Mouse (Mus musculus) MEL (cell line): Measurements from ENCODE around the gene Pxt1. TPM values are rescaled to one million over a fixed set of nuclear protein-coding genes. Genes with fewer than 3 reads are reported as not detected.

Experiments used
- DNase-seq: peaks from one replicate; pipeline ENCODE4 v3.0.0; 2011; ENCODE audit warnings: low read depth, low spot score
- H3K27ac ChIP-seq: 2 replicates; pipeline ENCODE4 v1.5.1; 2012; ENCODE audit warnings: low read depth, mild to moderate bottlenecking, control low read depth, low read length, moderate library complexity; ENCODE audit not compliant: control insufficient read depth
- H3K27me3 ChIP-seq, 2 experiments: fragments of 150-350 bp in 1 of 2; sonication (generic) in 1 of 2; 2 replicates each; pipeline ENCODE4 v1.6.1; 2012; ENCODE audit warnings: low read length in 2 of 2, mild to moderate bottlenecking in 2 of 2, improper control_type of control experiment in 1 of 2, moderate library complexity in 1 of 2; ENCODE audit not compliant: insufficient read depth in 2 of 2, control insufficient read depth in 1 of 2
- H3K36me3 ChIP-seq, 2 experiments: 2 replicates each; pipeline ENCODE4 v1.6.1; 2012 to 2014; ENCODE audit warnings: low read length in 2 of 2, improper control_type of control experiment in 1 of 2, inconsistent platforms in 1 of 2, mild to moderate bottlenecking in 1 of 2; ENCODE audit not compliant: insufficient read depth in 2 of 2, control insufficient read depth in 1 of 2
- H3K4me1 ChIP-seq, 2 experiments: fragments of 150-350 bp in 1 of 2; sonication (generic) in 1 of 2; 2 replicates each; pipeline ENCODE4 v1.6.1; 2012; ENCODE audit warnings: low read length in 2 of 2, improper control_type of control experiment in 1 of 2, mild to moderate bottlenecking in 1 of 2; ENCODE audit not compliant: insufficient read depth in 2 of 2, control insufficient read depth in 1 of 2
- H3K4me3 ChIP-seq, 2 experiments: fragments of 150-350 bp in 1 of 2; sonication (generic) in 1 of 2; 2 replicates each; pipeline ENCODE4 v1.5.1; 2012; ENCODE audit warnings: low read depth in 2 of 2, low read length in 2 of 2, mild to moderate bottlenecking in 2 of 2, moderate library complexity in 2 of 2, control low read depth in 1 of 2, improper control_type of control experiment in 1 of 2; ENCODE audit not compliant: control insufficient read depth in 1 of 2, insufficient read depth in 1 of 2
- H3K79me2 ChIP-seq: 2 replicates; pipeline ENCODE4 v1.6.1; 2012; ENCODE audit warnings: mild to moderate bottlenecking, low read length, moderate library complexity; ENCODE audit not compliant: control insufficient read depth, poor library complexity, insufficient read depth
- H3K9ac ChIP-seq: 2 replicates; pipeline ENCODE4 v1.6.1; 2012; ENCODE audit warnings: low read depth, mild to moderate bottlenecking, control low read depth, low read length, moderate library complexity; ENCODE audit not compliant: control insufficient read depth, poor library complexity, severe bottlenecking
- H3K9me3 ChIP-seq: fragments of 150-350 bp; sonication (generic); replicated peaks from 2 replicates; pipeline ENCODE4 v1.6.1; 2012; ENCODE audit warnings: mild to moderate bottlenecking, low read length, improper control_type of control experiment, moderate library complexity; ENCODE audit not compliant: insufficient read depth
- BHLHE40 ChIP-seq: IDR thresholded peaks from 2 replicates; pipeline ENCODE4 v1.6.1; 2012; ENCODE audit warnings: low read depth, mild to moderate bottlenecking, inconsistent platforms, low read length, improper control_type of control experiment, borderline replicate concordance
- CHD1 ChIP-seq: IDR thresholded peaks from 2 replicates; pipeline ENCODE4 v1.6.1; 2012; ENCODE audit warnings: low read depth, mild to moderate bottlenecking, inconsistent platforms, low read length, improper control_type of control experiment
- CHD2 ChIP-seq: IDR thresholded peaks from 2 replicates; pipeline ENCODE4 v1.6.1; 2011; ENCODE audit warnings: low read length, improper control_type of control experiment
- CTCF ChIP-seq, 3 experiments: IDR thresholded peaks in 2 of 3; conservative IDR thresholded peaks in 1 of 3; 2 replicates each; pipeline ENCODE4 v1.5.1; 2011 to 2012; ENCODE audit warnings: low read length in 3 of 3, low read depth in 2 of 3, mild to moderate bottlenecking in 2 of 3, improper control_type of control experiment in 1 of 3, inconsistent platforms in 1 of 3, mixed read lengths in 1 of 3, moderate library complexity in 1 of 3; ENCODE audit not compliant: control insufficient read depth in 1 of 3, insufficient read depth in 1 of 3, poor library complexity in 1 of 3, severe bottlenecking in 1 of 3
- E2F4 ChIP-seq: IDR thresholded peaks from 2 replicates; pipeline ENCODE4 v1.6.1; 2011; ENCODE audit warnings: low read depth, low read length, improper control_type of control experiment, borderline replicate concordance
- EP300 ChIP-seq, 2 experiments: IDR thresholded peaks; 2 replicates each; pipeline ENCODE4 v1.6.1; 2011; ENCODE audit warnings: improper control_type of control experiment in 2 of 2, low read length in 2 of 2, low read depth in 1 of 2, mild to moderate bottlenecking in 1 of 2
- ETS1 ChIP-seq: IDR thresholded peaks from 2 replicates; pipeline ENCODE4 v1.6.1; 2012; ENCODE audit warnings: low read depth, mild to moderate bottlenecking, inconsistent platforms, low read length, improper control_type of control experiment, moderate library complexity
- GABPA ChIP-seq: IDR thresholded peaks from 2 replicates; pipeline ENCODE4 v1.6.1; 2012; ENCODE audit warnings: low read depth, mild to moderate bottlenecking, inconsistent platforms, low read length, improper control_type of control experiment, moderate library complexity
- GATA1 ChIP-seq: IDR thresholded peaks from 2 replicates; pipeline ENCODE4 v1.6.1; 2011; ENCODE audit warnings: low read depth, low read length, improper control_type of control experiment
- HCFC1 ChIP-seq: IDR thresholded peaks from 2 replicates; pipeline ENCODE4 v1.6.1; 2012; ENCODE audit warnings: low read depth, mild to moderate bottlenecking, inconsistent platforms, low read length, improper control_type of control experiment, moderate library complexity
- JUND ChIP-seq: IDR thresholded peaks from 2 replicates; pipeline ENCODE4 v1.6.1; 2011; ENCODE audit warnings: low read depth, mild to moderate bottlenecking, improper control_type of control experiment, low read length
- MAFK ChIP-seq: IDR thresholded peaks from 2 replicates; pipeline ENCODE4 v1.6.1; 2011; ENCODE audit warnings: low read depth, mild to moderate bottlenecking, low read length, improper control_type of control experiment, borderline replicate concordance
- MAX ChIP-seq: IDR thresholded peaks from 2 replicates; pipeline ENCODE4 v1.6.1; 2011; ENCODE audit warnings: low read length, improper control_type of control experiment
- MAZ ChIP-seq: IDR thresholded peaks from 2 replicates; pipeline ENCODE4 v1.6.1; 2012; ENCODE audit warnings: low read depth, mild to moderate bottlenecking, inconsistent platforms, low read length, improper control_type of control experiment
- MXI1 ChIP-seq: IDR thresholded peaks from 2 replicates; pipeline ENCODE4 v1.6.1; 2011; ENCODE audit warnings: mild to moderate bottlenecking, low read depth, low read length, improper control_type of control experiment
- MYB ChIP-seq: IDR thresholded peaks from 2 replicates; pipeline ENCODE4 v1.6.1; 2011; ENCODE audit warnings: mild to moderate bottlenecking, low read depth, low read length, improper control_type of control experiment
- MYC ChIP-seq: IDR thresholded peaks from 2 replicates; pipeline ENCODE4 v1.6.1; 2011; ENCODE audit warnings: low read depth, mild to moderate bottlenecking, low read length, improper control_type of control experiment, moderate library complexity
- NELFE ChIP-seq: IDR thresholded peaks from 2 replicates; pipeline ENCODE4 v1.6.1; 2011; ENCODE audit warnings: low read depth, low read length, improper control_type of control experiment
- NRF1 ChIP-seq: IDR thresholded peaks from 2 replicates; pipeline ENCODE4 v1.6.1; 2014; ENCODE audit warnings: low read depth, mild to moderate bottlenecking, inconsistent platforms, low read length, improper control_type of control experiment, moderate library complexity; ENCODE audit not compliant: poor library complexity, insufficient read depth, severe bottlenecking
- POLR2A ChIP-seq, 2 experiments: IDR thresholded peaks; 2 replicates each; pipeline ENCODE4 v1.6.1; 2011 to 2012; ENCODE audit warnings: low read length in 2 of 2, mild to moderate bottlenecking in 2 of 2, control low read depth in 1 of 2, improper control_type of control experiment in 1 of 2, low read depth in 1 of 2, moderate library complexity in 1 of 2; ENCODE audit not compliant: control insufficient read depth in 1 of 2, insufficient read depth in 1 of 2, poor library complexity in 1 of 2
- POLR2AphosphoS2 ChIP-seq: IDR thresholded peaks from 2 replicates; pipeline ENCODE4 v1.6.1; 2011; ENCODE audit warnings: low read length, improper control_type of control experiment
- POLR2AphosphoS5 ChIP-seq: IDR thresholded peaks from 2 replicates; pipeline ENCODE4 v1.6.1; 2012; ENCODE audit warnings: low read depth, borderline replicate concordance, mild to moderate bottlenecking, inconsistent platforms, low read length, moderate library complexity, mixed read lengths
- RAD21 ChIP-seq: IDR thresholded peaks from 2 replicates; pipeline ENCODE4 v1.6.1; 2011; ENCODE audit warnings: mild to moderate bottlenecking, low read depth, low read length, improper control_type of control experiment
- RCOR1 ChIP-seq: IDR thresholded peaks from 2 replicates; pipeline ENCODE4 v1.6.1; 2012; ENCODE audit warnings: low read depth, mild to moderate bottlenecking, inconsistent platforms, low read length, improper control_type of control experiment
- SMC3 ChIP-seq: IDR thresholded peaks from 2 replicates; pipeline ENCODE4 v1.6.1; 2011; ENCODE audit warnings: low read depth, low read length, improper control_type of control experiment
- TAL1 ChIP-seq: IDR thresholded peaks from 2 replicates; pipeline ENCODE4 v1.6.1; 2012; ENCODE audit warnings: mild to moderate bottlenecking, inconsistent platforms, low read length, moderate library complexity, mixed read lengths
- TBP ChIP-seq: IDR thresholded peaks from 2 replicates; pipeline ENCODE4 v1.8.0; 2011; ENCODE audit warnings: low read depth, low read length, improper control_type of control experiment
- TCF12 ChIP-seq: IDR thresholded peaks from 2 replicates; pipeline ENCODE4 v1.6.1; 2014; ENCODE audit warnings: low read depth, mild to moderate bottlenecking, inconsistent platforms, low read length, improper control_type of control experiment, moderate library complexity
- UBTF ChIP-seq: IDR thresholded peaks from 2 replicates; pipeline ENCODE4 v1.6.1; 2012; ENCODE audit warnings: low read depth, mild to moderate bottlenecking, inconsistent platforms, low read length, improper control_type of control experiment, moderate library complexity, borderline replicate concordance; ENCODE audit not compliant: insufficient read depth
- USF1 ChIP-seq: IDR thresholded peaks from 2 replicates; pipeline ENCODE4 v1.6.1; 2014; ENCODE audit warnings: low read depth, mild to moderate bottlenecking, inconsistent platforms, low read length, improper control_type of control experiment, moderate library complexity
- USF2 ChIP-seq, 2 experiments: IDR thresholded peaks; 2 replicates each; pipeline ENCODE4 v1.6.1; 2011 to 2012; ENCODE audit warnings: improper control_type of control experiment in 2 of 2, low read length in 2 of 2, borderline replicate concordance in 1 of 2, inconsistent platforms in 1 of 2, low read depth in 1 of 2, mild to moderate bottlenecking in 1 of 2; ENCODE audit not compliant: insufficient read depth in 1 of 2
- ZMIZ1 ChIP-seq: IDR thresholded peaks from 2 replicates; pipeline ENCODE4 v1.6.1; 2012; ENCODE audit warnings: low read depth, mild to moderate bottlenecking, inconsistent platforms, low read length, improper control_type of control experiment, moderate library complexity
- ZNF384 ChIP-seq: IDR thresholded peaks from 2 replicates; pipeline ENCODE4 v1.6.1; 2012; ENCODE audit warnings: low read depth, mild to moderate bottlenecking, inconsistent platforms, low read length, improper control_type of control experiment
- polyA plus RNA-seq, 2 experiments: library from polyadenylated mRNA; stranded (reverse) in 1 of 2; unstranded in 1 of 2; fragments of >175 nt in 1 of 2; fragments of >200 nt in 1 of 2; gene quantifications; 2 replicates each; pipeline versions ENCODE4 v1.2.1 to v1.2.4; 2012; ENCODE audit warnings: low replicate concordance in 2 of 2, low read depth in 1 of 2; ENCODE audit not compliant: insufficient read length in 2 of 2, insufficient read depth in 1 of 2, missing spikeins in 1 of 2
- total RNA-seq: library from RNA; depleted of rRNA; stranded (reverse); fragments of 300-350 nt; gene quantifications from 2 replicates; pipeline ENCODE4 v1.2.3, GENCODE M21; 2012

Gene Pxt1
- total and polyA plus RNA-seq, 3 experiments: not detected

- TF ChIP-seq ETS1: peak; percentile 52; the same call in 1 of the 2 replicates
- no peak; the same call in 1 of the 2 replicates for TF ChIP-seq MYC
- no peak for TF ChIP-seq ZNF384
- TF ChIP-seq RAD21: no peak
- no peak; the same call in 1 of the 2 replicates for TF ChIP-seq RCOR1
- no peak for TF ChIP-seq GABPA
- no peak for TF ChIP-seq CHD1
- TF ChIP-seq MAZ: no peak; the same call in 1 of the 2 replicates
- TF ChIP-seq GATA1: no peak
- TF ChIP-seq USF1: peak; percentile 77
- no peak for TF ChIP-seq USF2 (IDR thresholded peaks at IDR 0.05; ENCODE audit: borderline replicate concordance in 1 of 2, insufficient read depth in 1 of 2, low read depth in 1 of 2, low read length in 2 of 2)
- peak; percentile 35; the same call in 1 of the 2 replicates for TF ChIP-seq ZMIZ1
Measured at GRCm38 (mm10) chr17:28951831-28952799, 8.5 kb upstream of the Pxt1 start, which contains the start of gene Kctd20 (continued).

GRCm38 (mm10) chr17:28950751-28951150 lies 7.1 kb upstream of the Pxt1 start:
- Histone ChIP-seq H3K79me2 (peaks cover 29% of the 10 kb centered on the region), H3K9ac (peak overlapping the region; percentile 87), H3K27ac (peak overlapping the region; percentile 96), H3K27me3 (no peaks in the 10 kb centered on the region), H3K36me3 (peaks cover 0 to 22% of the 10 kb centered on the region in 2 experiments; a peak in 2 of 4 replicates), H3K4me3 (peak overlapping the region; percentile 79 to 94), H3K4me1 (peaks cover 19 to 33% of the 10 kb centered on the region in 2 experiments), H3K9me3 (no peaks in the 10 kb centered on the region)
- DNase-seq: peak; percentile 82
- TF ChIP-seq RCOR1 (no peak), TBP (peak; percentile 45; the same call in 1 of the 2 replicates), TCF12 (no peak), USF1 (no peak), CHD2 (no peak), SMC3 (no peak), POLR2A (IDR thresholded peaks at IDR 0.05; ENCODE audit: control insufficient read depth in 1 of 2, insufficient read depth in 1 of 2, low read depth in 1 of 2, low read length in 2 of 2, poor library complexity in 1 of 2) (peak in 1 of 2 experiments; percentile 38; a peak in 1 of 4 replicates), ZNF384 (no peak), CTCF (IDR thresholded peaks at IDR 0.05 in 2 of 3, conservative IDR thresholded peaks at IDR 0.05 in 1 of 3; ENCODE audit: control insufficient read depth in 1 of 3, insufficient read depth in 1 of 3, low read depth in 2 of 3, low read length in 3 of 3, poor library complexity in 1 of 3, severe bottlenecking in 1 of 3) (no peak), NELFE (no peak), E2F4 (no peak), MXI1 (no peak), NRF1 (no peak), MAX (no peak), JUND (no peak), POLR2AphosphoS5 (no peak), USF2 (IDR thresholded peaks at IDR 0.05; ENCODE audit: borderline replicate concordance in 1 of 2, insufficient read depth in 1 of 2, low read depth in 1 of 2, low read length in 2 of 2) (no peak), EP300 (IDR thresholded peaks at IDR 0.05; ENCODE audit: low read depth in 1 of 2, low read length in 2 of 2) (peak; percentile 32 to 72; a peak in 3 of 4 replicates), TAL1 (no peak), HCFC1 (no peak), BHLHE40 (no peak), MAFK (no peak), MYB (no peak), POLR2AphosphoS2 (no peak), UBTF (no peak)
